Mouse (Mus musculus): ENCODE results near the gene Akr1c14. TPM values are rescaled to one million over a fixed set of nuclear protein-coding genes. Genes with fewer than 3 reads are reported as not detected.
A peak's percentile ranks its signal among the peaks of the same experiment; 100 is the strongest.

Gene Akr1c14
- polyA plus RNA-seq, 1 experiment from 2014 or later, result 8.5 TPM

DNA sequence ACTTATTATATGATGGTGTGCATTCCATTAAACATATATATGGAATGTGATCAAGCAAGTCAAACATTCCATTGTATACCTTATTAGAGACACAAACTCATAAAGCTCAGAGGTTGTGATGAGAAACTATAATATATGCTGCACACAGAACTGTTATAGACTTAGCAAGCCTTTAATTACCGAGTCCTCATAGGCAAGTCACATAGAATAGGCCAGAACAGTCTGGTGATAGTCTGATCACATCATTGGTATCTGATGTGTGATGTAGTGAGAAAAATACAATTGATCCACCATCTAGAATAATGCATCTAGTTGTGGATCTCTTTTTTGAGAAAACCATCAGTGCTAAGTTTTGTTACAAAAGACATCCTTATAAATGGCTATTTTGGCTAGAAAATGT, 82.5 kb downstream of the Akr1c14 start:
- no peak for TF ChIP-seq CTCF (IDR thresholded peaks at IDR 0.05; ENCODE audit: low read depth)
- H3K4me2 ChIP-seq (replicated peaks; ENCODE audit: low read depth), result no peak overlapping the region
- no peak overlapping the region for H3K27ac ChIP-seq (ENCODE audit: low read depth, low read length)
- H3K4me3 ChIP-seq (ENCODE audit: low read depth, low read length), result no peak overlapping the region
- no peaks in the 10 kb centered on the region for H3K27me3 ChIP-seq (replicated peaks; ENCODE audit: control insufficient read depth, insufficient read depth, low read length)
- ATAC-seq, result no peak
- WGBS, result 46% methylated on average over 1 of the region's 1 CpGs
- H3K9ac ChIP-seq (ENCODE audit: low read depth, low read length), result no peak overlapping the region
- no peaks in the 10 kb centered on the region for H3K4me1 ChIP-seq (replicated peaks; ENCODE audit: control insufficient read depth, insufficient read depth, low read length)
- no peaks in the 10 kb centered on the region for H3K9me3 ChIP-seq (ENCODE audit: control insufficient read depth)
- no peaks in the 10 kb centered on the region for H3K36me3 ChIP-seq (ENCODE audit: control insufficient read depth, insufficient read depth)

- peak; percentile 91 for ATAC-seq
- WGBS, result 20% methylated on average over 3 of the region's 3 CpGs
- no peak for TF ChIP-seq CTCF (IDR thresholded peaks at IDR 0.05; ENCODE audit: low read depth)
- no peaks in the 10 kb centered on the region for H3K4me1 ChIP-seq (replicated peaks; ENCODE audit: control insufficient read depth, insufficient read depth, low read length)
- no peak overlapping the region for H3K4me2 ChIP-seq (replicated peaks; ENCODE audit: low read depth)
- no peak overlapping the region for H3K9ac ChIP-seq (ENCODE audit: low read depth, low read length)
- no peaks in the 10 kb centered on the region for H3K36me3 ChIP-seq (ENCODE audit: control insufficient read depth, insufficient read depth)
- no peaks in the 10 kb centered on the region for H3K27me3 ChIP-seq (replicated peaks; ENCODE audit: control insufficient read depth, insufficient read depth, low read length)
- no peaks in the 10 kb centered on the region for H3K9me3 ChIP-seq (ENCODE audit: control insufficient read depth)
- H3K4me3 ChIP-seq (ENCODE audit: low read depth, low read length), result no peak overlapping the region
- no peak overlapping the region for H3K27ac ChIP-seq (ENCODE audit: low read depth, low read length)
Measured at GRCm38 (mm10) chr13:4131721-4132120, 82.9 kb downstream of the Akr1c14 start.

- H3K9ac ChIP-seq (ENCODE audit: low read depth, low read length), result no peak overlapping the region
- 40% methylated on average over 2 of the region's 2 CpGs for WGBS
- no peak for ATAC-seq
Measured at GRCm38 (mm10) chr13:4133070-4133469, 84.3 kb downstream of the Akr1c14 start.

More at GRCm38 (mm10) chr13:4133070-4133469, 84.3 kb downstream of the Akr1c14 start:
- TF ChIP-seq CTCF (IDR thresholded peaks at IDR 0.05; ENCODE audit: low read depth), result peak; percentile 70
- H3K27ac ChIP-seq (ENCODE audit: low read depth, low read length), result no peak overlapping the region
- H3K9me3 ChIP-seq (ENCODE audit: control insufficient read depth), result no peaks in the 10 kb centered on the region
- no peaks in the 10 kb centered on the region for H3K36me3 ChIP-seq (ENCODE audit: control insufficient read depth, insufficient read depth)
- no peaks in the 10 kb centered on the region for H3K4me1 ChIP-seq (replicated peaks; ENCODE audit: control insufficient read depth, insufficient read depth, low read length)
- no peaks in the 10 kb centered on the region for H3K27me3 ChIP-seq (replicated peaks; ENCODE audit: control insufficient read depth, insufficient read depth, low read length)
- no peak overlapping the region for H3K4me2 ChIP-seq (replicated peaks; ENCODE audit: low read depth)
- no peak overlapping the region for H3K4me3 ChIP-seq (ENCODE audit: low read depth, low read length)

Other genes with a start within 250 kb of the Akr1c14 start
- not detected in 2 replicates for gene Calml3, start 244.7 kb upstream of the Akr1c14 start, polyA plus RNA-seq (2015; fragmentation: Nextera tagmentation; extraction: Ambion mirVana)
- gene Calm4, start 211.3 kb upstream of the Akr1c14 start, polyA plus RNA-seq (2015; fragmentation: Nextera tagmentation; extraction: Ambion mirVana), result not detected in 2 replicates
- not detected in 2 replicates for gene Calm5, start 194.8 kb upstream of the Akr1c14 start, polyA plus RNA-seq (2015; fragmentation: Nextera tagmentation; extraction: Ambion mirVana)
- 106 and 109 TPM in 2 replicates for gene Net1, start 130.8 kb upstream of the Akr1c14 start, polyA plus RNA-seq (2015; fragmentation: Nextera tagmentation; extraction: Ambion mirVana)
- 44.1 and 58.4 TPM in 2 replicates for gene Tubal3, start 130.7 kb upstream of the Akr1c14 start, polyA plus RNA-seq (2015; fragmentation: Nextera tagmentation; extraction: Ambion mirVana)
- gene Ucn3, start 103.7 kb upstream of the Akr1c14 start, polyA plus RNA-seq (2015; fragmentation: Nextera tagmentation; extraction: Ambion mirVana), result 0.43 and 0.51 TPM in 2 replicates
- 0.18 and 0.38 TPM in 2 replicates for gene Akr1c18, start 101.6 kb downstream of the Akr1c14 start, polyA plus RNA-seq (2015; fragmentation: Nextera tagmentation; extraction: Ambion mirVana)
- 458 and 493 TPM in 2 replicates for gene Akr1c13, start 142.1 kb downstream of the Akr1c14 start, polyA plus RNA-seq (2015; fragmentation: Nextera tagmentation; extraction: Ambion mirVana)
- 936 and 1,023 TPM in 2 replicates for gene Akr1c19, start 179.7 kb downstream of the Akr1c14 start, polyA plus RNA-seq (2015; fragmentation: Nextera tagmentation; extraction: Ambion mirVana)
- gene Akr1c12, start 230.4 kb downstream of the Akr1c14 start, polyA plus RNA-seq (2015; fragmentation: Nextera tagmentation; extraction: Ambion mirVana), result 215 and 226 TPM in 2 replicates